In the genomic region with DNA sequence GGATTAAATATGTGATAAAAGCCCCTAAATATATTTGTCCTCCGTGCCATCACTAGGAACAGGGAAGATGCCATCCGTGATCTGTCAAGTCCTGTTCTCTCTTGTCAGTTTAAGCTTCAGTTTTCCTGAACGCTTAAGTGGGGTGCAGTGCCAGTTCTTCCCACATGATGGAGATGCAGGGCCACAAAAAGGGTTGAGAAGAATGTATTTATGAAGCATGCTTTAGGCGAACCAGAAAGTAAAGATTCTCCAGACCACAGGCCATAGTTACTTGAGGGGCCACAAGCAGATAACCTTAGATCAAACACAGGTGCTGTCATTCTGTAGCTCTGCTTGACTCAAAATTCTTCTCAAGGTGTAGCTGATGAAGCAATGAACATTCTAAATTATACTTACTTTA, we compare ENCODE assay signal across 8 mouse cellular contexts. TPM values are rescaled to one million over a fixed set of nuclear protein-coding genes. Genes with fewer than 3 reads are reported as not detected.
DNase-seq lines count a peak whose midpoint lies in the region; ATAC-seq and TF ChIP-seq lines count a peak whose summit lies in the region.

No protein-coding gene starts in this region.

- intact Hi-C loops in gastrocnemius, postnatal 14 days (cut with DNase I; ENCODE audit: low total_unique reads) = no loop called here

- in situ Hi-C loops in Patski (cut with MboI; ENCODE audit: low pct_unique_long_range_greater_than_20kb) = loop anchor here (10.0 to 25.0 kb wide), 3 partner anchors 156 to 694 kb away; no protein-coding TSS in a partner anchor

- H3K27me3 ChIP-seq in Patski = no peaks in the 10 kb centered on the region

- ATAC-seq in Patski = peak; percentile 60
- ATAC-seq in inflammation-experienced regulatory T-cells, adult 6 months = no peak

- POLR2A ChIA-PET in Patski (lab: Charles Lee) = no interaction called here

- peak; percentile 88 for TF ChIP-seq CTCF in Patski (IDR thresholded peaks at IDR 0.05)

- CTCF ChIA-PET in Patski (lab: Charles Lee) = interaction anchor here (1.0 to 1.4 kb wide), 5 partner anchors 22 to 215 kb away, joined by 3 to 4 read pairs (median 3); no protein-coding TSS in a partner anchor

- peak; percentile 56 to 60 for DNase-seq in B cell, adult 2 months
- DNase-seq in Patski (ENCODE audit: low read depth, low spot score) = peak; percentile 10
- DNase-seq in cerebellum, postnatal 4 days (ENCODE audit: low spot score in 2 of 2) = peak; percentile 51 to 73
- peak; percentile 14 for DNase-seq in gastrocnemius, postnatal 14 days
- peak; percentile 20 to 57 for DNase-seq in layer of hippocampus, adult 8-10 months (ENCODE audit: low spot score in 2 of 2)
- peak; percentile 23 for DNase-seq in lung, postnatal 25 days (ENCODE audit: low spot score)
- peak; percentile 77 to 81 for DNase-seq in right cerebral cortex, postnatal 10 days (ENCODE audit: low spot score in 2 of 2)

RNA-seq across cellular contexts. Expression of a gene that starts 58.6 kb away (rescaled TPM):
- 13.8 TPM for polyA plus RNA-seq in Patski (2021)
- 1 to 10 TPM; 6.2 to 6.3 TPM for total RNA-seq in gastrocnemius, postnatal 14 days (2021)
- 1 to 10 TPM; 2.9 to 5.1 (median 4.1) TPM for total RNA-seq in layer of hippocampus, adult 8-10 months (2022)
- polyA plus RNA-seq in inflammation-experienced regulatory T-cells, adult 6 months (2017; shearing (Covaris generic)) = 1 to 10 TPM; 2.2 to 2.5 (median 2.3) TPM

Comparison
In these comparisons a context has a peak if more than half of its experiments do, and no peak if none do; other contexts are left out.
1. DNase-seq: peak in every context shown above with its lines; median percentile 79 in right cerebral cortex, postnatal 10 days; 62 in cerebellum, postnatal 4 days; 58 in B cell, adult 2 months; 38 in layer of hippocampus, adult 8-10 months; 23 in lung, postnatal 25 days; 14 in gastrocnemius, postnatal 14 days; 10 in Patski.